Mouse (Mus musculus) frontal cortex, postnatal 25 days (tissue): Measurements from ENCODE around the gene Srgap2.
A peak's percentile ranks its signal among the peaks of the same experiment; 100 is the strongest.

ENCODE experiments used
- DNase-seq, 2 experiments: peaks; one replicate each; pipeline ENCODE4 v3.0.0; 2022; ENCODE audit warnings: low spot score in 2 of 2

Gene Srgap2

GRCm38 (mm10) chr1:131246433-131247395 lies 280.4 kb downstream of the Srgap2 start:
- DNase-seq, result no peak

GRCm38 (mm10) chr1:131245926-131246325 lies 281.2 kb downstream of the Srgap2 start:
- DNase-seq, result peak in 1 of 2 experiments; percentile 43

- peak; percentile 38 to 50 for DNase-seq
Measured at GRCm38 (mm10) chr1:131245089-131245856, 281.9 kb downstream of the Srgap2 start, which contains the start of gene Rassf5. Gene Rassf5, minus strand, starts transcription at chr1:131245258.

- DNase-seq, result no peak
Measured at GRCm38 (mm10) chr1:131244536-131245088, 282.5 kb downstream of the Srgap2 start.

DNA sequence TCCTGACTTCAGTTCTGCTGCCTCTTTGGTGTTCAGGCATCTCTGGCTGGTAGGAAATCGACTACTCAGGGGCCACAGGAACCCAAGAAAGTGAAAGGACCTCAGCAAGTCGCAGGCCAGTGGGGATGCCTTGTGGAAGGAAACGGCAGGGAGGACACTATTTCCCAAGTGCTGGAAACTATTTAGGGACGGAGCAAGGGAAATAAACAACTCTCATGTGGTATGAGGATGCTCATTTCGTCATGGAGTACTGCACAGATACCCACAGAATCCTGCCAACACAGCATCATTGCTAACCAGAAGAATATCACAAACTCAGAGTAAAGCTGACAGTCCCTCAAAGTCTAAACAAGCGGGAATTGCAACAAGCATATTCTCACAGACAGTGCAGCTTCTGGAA lies 284.2 kb downstream of the Srgap2 start:
- DNase-seq, result no peak

DNA sequence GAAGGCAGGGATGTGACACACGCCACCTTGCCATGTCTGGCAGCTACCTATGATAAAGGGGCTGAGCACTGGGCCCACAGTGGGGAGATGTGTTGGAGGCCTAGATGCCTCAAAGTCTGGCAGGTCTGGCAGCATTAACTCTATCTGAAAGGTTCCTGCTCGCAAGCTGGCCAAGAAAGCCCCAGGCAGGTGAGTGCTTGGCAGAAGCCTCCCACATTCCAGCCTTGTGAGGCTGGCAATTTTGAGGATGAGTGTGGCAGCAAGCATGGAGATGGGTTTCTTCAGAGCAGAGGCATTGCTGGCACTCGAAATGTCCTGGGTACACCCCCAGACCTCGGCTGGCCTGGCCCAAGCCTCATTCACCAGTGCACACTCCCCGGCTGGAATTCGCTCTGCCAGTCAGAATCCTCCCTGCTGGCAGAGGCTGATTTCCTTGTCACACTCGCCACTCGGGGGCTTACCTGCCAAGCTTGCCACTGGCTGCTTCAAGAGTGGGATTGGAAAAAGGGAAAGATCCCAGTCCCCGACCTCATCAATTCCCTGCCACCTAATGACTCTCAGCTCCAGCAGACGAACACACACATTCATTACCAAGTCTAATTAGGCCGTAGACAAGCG lies 287.5 kb downstream of the Srgap2 start:
- no peak for DNase-seq

- DNase-seq, result no peak
Measured at GRCm38 (mm10) chr1:131238931-131239381, 288.2 kb downstream of the Srgap2 start.

DNA sequence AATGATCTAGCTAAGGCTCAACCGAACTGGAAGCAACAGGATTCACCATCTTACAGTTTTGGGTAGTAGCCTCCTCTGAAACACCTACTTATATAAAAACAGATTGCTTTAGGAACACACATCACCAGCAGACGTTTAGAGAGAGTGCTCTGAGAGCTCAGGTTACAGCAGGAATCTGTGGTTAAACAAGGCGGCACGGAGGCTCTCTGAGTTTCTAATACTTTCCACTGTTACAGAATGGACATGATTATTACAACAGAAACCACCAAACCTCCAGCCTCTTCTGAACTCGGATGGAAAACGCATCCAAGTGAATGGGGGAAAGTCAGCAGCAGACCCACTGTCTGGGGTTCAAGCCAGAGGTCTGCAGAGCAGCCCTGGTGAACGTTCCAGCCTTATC lies 291.1 kb downstream of the Srgap2 start:
- DNase-seq, result no peak
